Mouse (Mus musculus) lung, embryonic 14.5 days (tissue): ENCODE results near the gene Cdc7. TPM values are rescaled to one million over a fixed set of nuclear protein-coding genes. Genes with fewer than 3 reads are reported as not detected.

Experiments
- ATAC-seq: fragments of 200-750 bp; cut with Nextera tagmentation; 2 replicates; pipeline ENCODE4 v1.8.0; 2017; ENCODE audit warnings: mild to moderate bottlenecking, moderate TSS enrichment, moderate library complexity; ENCODE audit not compliant: insufficient read depth
- DNase-seq: peaks from one replicate; pipeline ENCODE4 v3.0.0-alpha.2; 2015
- H3K27ac ChIP-seq: fragments of 300-500 bp; sonication (generic); 2 replicates; pipeline ENCODE4 v1.5.1; 2014; ENCODE audit warnings: low read depth, mild to moderate bottlenecking, moderate library complexity
- H3K27me3 ChIP-seq: fragments of 300-500 bp; sonication (generic); 2 replicates; pipeline ENCODE4 v1.6.1; 2014; ENCODE audit warnings: low read length, control low read depth; ENCODE audit not compliant: insufficient read depth
- H3K36me3 ChIP-seq: fragments of 300-500 bp; sonication (generic); 2 replicates; pipeline ENCODE4 v1.6.1; 2014; ENCODE audit warnings: control low read depth; ENCODE audit not compliant: insufficient read depth
- H3K4me1 ChIP-seq: fragments of 300-500 bp; sonication (generic); 2 replicates; pipeline ENCODE4 v1.6.1; 2014; ENCODE audit warnings: antibody characterized with exemption, control low read depth; ENCODE audit not compliant: insufficient read depth
- H3K4me2 ChIP-seq: fragments of 300-500 bp; sonication (generic); 2 replicates; pipeline ENCODE4 v1.6.1; 2014; ENCODE audit warnings: mild to moderate bottlenecking
- H3K4me3 ChIP-seq: fragments of 300-500 bp; sonication (generic); 2 replicates; pipeline ENCODE4 v1.5.1; 2014; ENCODE audit warnings: low read depth, low read length
- H3K9ac ChIP-seq: fragments of 300-500 bp; sonication (generic); 2 replicates; pipeline ENCODE4 v1.6.1; 2014
- H3K9me3 ChIP-seq: fragments of 300-500 bp; sonication (generic); 2 replicates; pipeline ENCODE4 v1.6.1; 2016; ENCODE audit warnings: low read depth, low read length, control low read depth
- CTCF ChIP-seq: IDR thresholded peaks from 2 replicates; pipeline ENCODE4 v1.5.1; 2016; ENCODE audit warnings: antibody characterized with exemption, low read depth
- WGBS: fragments of 180-500 bp; shearing (Covaris S2); extraction: QIAGEN DNeasy Blood & Tissue Kit; methylation state at CpG from one replicate; pipeline ENCODE4 v1.1.7; 2014; 5-methylcytosine and 5-hydroxymethylcytosine counted together
- polyA plus RNA-seq: library from polyadenylated mRNA; unstranded; fragments of >200 nt; fragmentation: Nextera tagmentation; extraction: Ambion mirVana; gene quantifications from 2 replicates; pipeline ENCODE4 v1.2.1, GENCODE M21; 2014

The Cdc7 gene
- polyA plus RNA-seq, 1 experiment from 2014 or later = 56.6 TPM

GRCm38 (mm10) chr5:107025371-107025770 lies 61.2 kb downstream of the Cdc7 start:
- no peaks in the 10 kb centered on the region for H3K9me3 ChIP-seq
- no peak for TF ChIP-seq CTCF
- no peak for DNase-seq
- no peak overlapping the region for H3K4me3 ChIP-seq
- H3K4me1 ChIP-seq = peaks cover 24% of the 10 kb centered on the region; the same call in 1 of the 2 replicates
- H3K9ac ChIP-seq = no peak overlapping the region
- 68% methylated on average over 5 of the region's 5 CpGs for WGBS
- no peaks in the 10 kb centered on the region for H3K36me3 ChIP-seq
- no peaks in the 10 kb centered on the region for H3K27me3 ChIP-seq
- no peak for ATAC-seq
- no peak overlapping the region for H3K27ac ChIP-seq
- no peak overlapping the region for H3K4me2 ChIP-seq

- H3K36me3 ChIP-seq = no peaks in the 10 kb centered on the region
- whole genome bisulfite sequencing = 59% methylated on average over 8 of the region's 8 CpGs
- H3K27me3 ChIP-seq = no peaks in the 10 kb centered on the region
- H3K4me2 ChIP-seq = no peak overlapping the region
- H3K9me3 ChIP-seq = no peaks in the 10 kb centered on the region
- no peak overlapping the region for H3K9ac ChIP-seq
- DNase-seq (peak; percentile 52), ATAC-seq (no peak)
- H3K27ac ChIP-seq = no peak overlapping the region
- peaks cover 22% of the 10 kb centered on the region; the same call in 1 of the 2 replicates for H3K4me1 ChIP-seq
- TF ChIP-seq CTCF = no peak
- H3K4me3 ChIP-seq = no peak overlapping the region
These were observed 61.7 kb downstream of the Cdc7 start for GRCm38 (mm10) chr5:107025809-107026208.

- TF ChIP-seq CTCF = no peak
- H3K27me3 ChIP-seq = no peaks in the 10 kb centered on the region
- ATAC-seq (no peak), DNase-seq (no peak)
- peak overlapping the region; percentile 69 for H3K27ac ChIP-seq
- no peak overlapping the region for H3K4me3 ChIP-seq
- H3K4me2 ChIP-seq = no peak overlapping the region
- H3K4me1 ChIP-seq = peaks cover 22% of the 10 kb centered on the region; the same call in 1 of the 2 replicates
- no peak overlapping the region for H3K9ac ChIP-seq
- H3K9me3 ChIP-seq = no peaks in the 10 kb centered on the region
- H3K36me3 ChIP-seq = no peaks in the 10 kb centered on the region
- 86% methylated on average over 6 of the region's 6 CpGs for WGBS
These were observed 63.5 kb downstream of the Cdc7 start for GRCm38 (mm10) chr5:107027616-107028015.

DNA sequence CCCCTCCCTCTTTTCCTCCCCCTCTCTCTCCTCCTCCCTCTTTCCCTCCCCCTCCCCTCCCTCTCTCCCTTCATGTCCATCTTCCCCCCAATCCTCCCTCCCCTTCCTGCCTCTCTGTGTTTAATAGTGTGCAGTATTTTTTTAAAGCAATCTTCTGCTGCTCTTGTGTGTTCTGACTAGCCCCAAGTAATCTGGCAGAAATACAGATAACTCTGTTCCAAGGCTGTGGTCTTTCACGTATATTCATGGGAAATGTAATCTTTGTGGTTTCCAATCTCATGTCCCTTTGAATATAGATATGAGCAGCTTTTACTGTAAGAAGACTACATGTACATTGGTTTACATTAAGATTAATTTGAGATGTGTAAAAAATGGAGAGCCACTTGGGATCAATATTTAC lies 64.4 kb downstream of the Cdc7 start:
- peak; percentile 61 for DNase-seq
- TF ChIP-seq CTCF = no peak
- no peak overlapping the region for H3K27ac ChIP-seq
- H3K4me2 ChIP-seq = no peak overlapping the region
- no peaks in the 10 kb centered on the region for H3K9me3 ChIP-seq
- no peaks in the 10 kb centered on the region for H3K36me3 ChIP-seq
- peaks cover 22% of the 10 kb centered on the region; the same call in 1 of the 2 replicates for H3K4me1 ChIP-seq
- no peak overlapping the region for H3K4me3 ChIP-seq
- H3K9ac ChIP-seq = no peak overlapping the region
- no peaks in the 10 kb centered on the region for H3K27me3 ChIP-seq
- 9% methylated on average over 1 of the region's 1 CpGs for WGBS
- ATAC-seq = peak; percentile 59; the same call in 1 of the 2 replicates

DNA sequence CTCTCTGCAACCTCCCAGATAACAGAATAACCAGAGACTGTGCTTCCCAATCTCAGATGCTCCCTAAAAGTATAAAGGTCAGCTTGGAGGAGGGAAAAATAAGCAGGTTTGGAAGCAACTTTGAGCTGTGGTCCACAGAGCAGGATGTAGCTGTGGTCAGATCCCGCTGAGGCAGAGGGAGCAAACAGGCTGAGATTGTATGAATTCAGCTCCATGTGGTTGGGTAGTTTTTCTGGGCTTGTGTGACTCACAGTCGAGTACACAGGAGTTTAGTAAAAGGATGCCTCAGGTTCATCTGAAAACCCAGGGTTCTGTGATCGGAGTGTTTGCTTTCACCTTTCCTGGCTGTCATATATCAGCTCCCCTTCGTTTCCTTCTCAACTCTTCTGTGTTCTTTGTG lies 65.7 kb downstream of the Cdc7 start:
- Histone ChIP-seq H3K9ac (no peak overlapping the region; the same call in 1 of the 2 replicates), H3K4me3 (no peak overlapping the region), H3K36me3 (no peaks in the 10 kb centered on the region), H3K9me3 (no peaks in the 10 kb centered on the region), H3K27ac (peak overlapping the region; percentile 60; the same call in 1 of the 2 replicates), H3K4me1 (peaks cover 25% of the 10 kb centered on the region), H3K27me3 (no peaks in the 10 kb centered on the region), H3K4me2 (no peak overlapping the region)
- DNase-seq = no peak
- ATAC-seq = no peak
- WGBS = 46% methylated on average over 4 of the region's 4 CpGs
- TF ChIP-seq CTCF = no peak

DNA sequence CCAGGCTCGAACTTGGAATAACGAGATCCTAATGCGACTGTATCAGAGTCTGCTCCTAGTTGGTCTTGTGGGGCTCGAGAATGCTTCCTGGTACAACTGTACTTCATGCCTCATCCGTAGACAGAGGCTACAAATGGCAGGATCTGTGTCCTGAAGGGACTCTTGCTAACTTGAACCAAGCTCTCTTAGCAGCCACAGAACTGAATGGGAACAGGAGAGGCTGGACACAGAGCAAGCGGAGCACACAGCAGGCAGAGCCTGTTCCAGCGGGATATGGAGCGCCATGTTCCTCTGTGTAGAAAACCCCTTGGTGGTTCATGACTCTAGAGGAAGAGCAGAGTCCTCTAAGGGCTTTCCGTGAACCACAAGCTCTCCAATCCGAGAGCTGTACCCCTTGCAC lies 66.7 kb downstream of the Cdc7 start:
- Histone ChIP-seq H3K27ac (no peak overlapping the region), H3K4me3 (no peak overlapping the region), H3K4me2 (no peak overlapping the region), H3K27me3 (no peaks in the 10 kb centered on the region), H3K36me3 (no peaks in the 10 kb centered on the region), H3K4me1 (peaks cover 18% of the 10 kb centered on the region), H3K9me3 (no peaks in the 10 kb centered on the region), H3K9ac (no peak overlapping the region)
- no peak for ATAC-seq
- 92% methylated on average over 10 of the region's 10 CpGs for WGBS
- no peak for TF ChIP-seq CTCF
- no peak for DNase-seq

Other genes with a start within 250 kb of the Cdc7 start
- 0.58 and 0.84 TPM in 2 replicates for gene Hfm1, start 38.0 kb upstream of the Cdc7 start, polyA plus RNA-seq